Mouse (Mus musculus): ENCODE results near the gene Ezr. TPM values are rescaled to one million over a fixed set of nuclear protein-coding genes. Genes with fewer than 3 reads are reported as not detected.
A peak's percentile ranks its signal among the peaks of the same experiment; 100 is the strongest.
"Not testable (repeated sequence)": the region's sequence is repeated elsewhere in the genome, so short reads cannot be mapped to it uniquely, and the experiment has no call there.

Gene Ezr
- total and polyA plus RNA-seq, 2 experiments from 2014 or later: 45.4 to 60.2 TPM

DNA sequence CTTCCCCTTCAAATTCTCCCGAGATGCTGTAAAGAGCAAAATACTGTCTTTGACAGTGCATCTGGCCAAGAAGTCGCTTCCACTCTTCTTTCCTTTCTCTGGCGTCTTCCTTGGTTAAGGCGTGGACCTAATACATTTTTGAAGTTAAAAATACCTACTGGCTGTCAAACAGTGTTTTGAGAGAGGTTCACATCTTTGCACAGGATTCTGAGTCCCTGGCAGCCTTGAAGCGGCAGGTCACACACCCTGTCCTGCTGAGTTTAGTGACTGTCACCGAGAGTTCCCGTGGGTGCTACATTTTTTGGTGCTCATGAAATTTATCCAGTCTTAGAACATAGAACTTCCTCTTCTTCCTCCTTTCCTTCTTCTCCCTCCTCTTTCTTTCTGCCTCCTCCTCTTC, 82.5 kb downstream of the Ezr start:
- not testable (repeated sequence) for H3K9me3 ChIP-seq (ENCODE audit: low read length); DNase-seq; H3K4me3 ChIP-seq (ENCODE audit: low read depth, low read length); H3K4me1 ChIP-seq (ENCODE audit: insufficient read depth); H3K27ac ChIP-seq (ENCODE audit: low read depth, low read length); H3K27me3 ChIP-seq (ENCODE audit: insufficient read depth, low read length); ATAC-seq; H3K4me2 ChIP-seq (ENCODE audit: low read depth); H3K9ac ChIP-seq; H3K36me3 ChIP-seq (ENCODE audit: insufficient read depth)
- 80% methylated on average over 3 of the region's 7 CpGs for WGBS

DNA sequence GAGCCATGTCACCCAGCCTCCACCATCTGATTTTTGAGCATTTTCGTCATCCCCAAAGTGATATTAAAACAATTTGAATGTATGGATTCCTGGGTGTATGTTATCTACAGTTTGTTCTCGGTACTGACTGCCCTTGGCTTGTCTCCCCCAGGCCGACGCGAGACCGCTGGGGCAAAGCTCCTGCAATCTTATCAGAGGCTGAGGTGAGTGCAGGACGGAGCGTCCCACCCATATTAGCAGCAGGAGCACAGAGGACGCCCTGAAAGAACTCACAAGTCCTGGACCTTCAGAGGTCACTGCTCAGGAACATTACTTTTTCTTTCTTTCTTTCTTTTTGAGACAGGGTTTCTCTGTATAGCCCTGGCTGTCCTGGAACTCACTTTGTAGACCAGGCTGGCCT, 83.1 kb downstream of the Ezr start:
- not testable (repeated sequence) for H3K27me3 ChIP-seq (ENCODE audit: insufficient read depth, low read length); H3K4me2 ChIP-seq (ENCODE audit: low read depth); H3K4me1 ChIP-seq (ENCODE audit: insufficient read depth); H3K27ac ChIP-seq (ENCODE audit: low read depth, low read length); H3K36me3 ChIP-seq (ENCODE audit: insufficient read depth); H3K9ac ChIP-seq; ATAC-seq; DNase-seq; H3K4me3 ChIP-seq (ENCODE audit: low read depth, low read length); H3K9me3 ChIP-seq (ENCODE audit: low read length)
- 94% methylated on average over 8 of the region's 9 CpGs for WGBS

- H3K4me2 ChIP-seq (ENCODE audit: low read depth); H3K27ac ChIP-seq (ENCODE audit: low read depth, low read length); H3K27me3 ChIP-seq (ENCODE audit: insufficient read depth, low read length); H3K9ac ChIP-seq; H3K36me3 ChIP-seq (ENCODE audit: insufficient read depth); H3K4me1 ChIP-seq (ENCODE audit: insufficient read depth); H3K4me3 ChIP-seq (ENCODE audit: low read depth, low read length); H3K9me3 ChIP-seq (ENCODE audit: low read length): not testable (repeated sequence)
- 66% methylated on average over 2 of the region's 4 CpGs for WGBS
- ATAC-seq: peak; percentile 70; the same call in 1 of the 2 replicates
- TF ChIP-seq CTCF (IDR thresholded peaks at IDR 0.05; ENCODE audit: low read depth): peak; percentile 54
- peak; percentile 16 for DNase-seq
Observed at GRCm38 (mm10) chr17:6697224-6697775, 85.3 kb downstream of the Ezr start.

DNA sequence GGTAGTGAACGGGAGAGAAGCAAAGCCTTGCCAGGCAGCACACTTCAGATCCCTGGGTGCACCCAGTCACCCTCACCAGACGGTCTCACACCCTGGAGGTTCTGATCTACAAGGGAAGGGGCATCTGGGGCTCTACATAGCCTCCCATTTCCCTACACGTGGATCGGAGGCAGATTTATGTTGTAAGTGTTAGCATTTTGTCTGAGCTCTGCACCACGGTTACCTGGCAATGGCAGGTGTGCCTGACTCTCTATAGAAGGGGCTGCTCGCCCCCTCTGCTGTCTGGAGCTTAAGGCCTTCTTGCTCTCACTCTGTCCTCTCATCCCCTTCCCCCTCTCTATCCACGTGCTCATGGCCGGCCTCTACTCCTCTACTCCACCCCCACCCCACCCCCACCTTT, 86.1 kb downstream of the Ezr start:
- not testable (repeated sequence) for H3K4me2 ChIP-seq (ENCODE audit: low read depth); H3K4me3 ChIP-seq (ENCODE audit: low read depth, low read length); H3K36me3 ChIP-seq (ENCODE audit: insufficient read depth); DNase-seq; ATAC-seq; H3K27ac ChIP-seq (ENCODE audit: low read depth, low read length); H3K9me3 ChIP-seq (ENCODE audit: low read length); H3K9ac ChIP-seq; H3K27me3 ChIP-seq (ENCODE audit: insufficient read depth, low read length); H3K4me1 ChIP-seq (ENCODE audit: insufficient read depth)
- WGBS: 58% methylated on average over 8 of the region's 8 CpGs

DNA sequence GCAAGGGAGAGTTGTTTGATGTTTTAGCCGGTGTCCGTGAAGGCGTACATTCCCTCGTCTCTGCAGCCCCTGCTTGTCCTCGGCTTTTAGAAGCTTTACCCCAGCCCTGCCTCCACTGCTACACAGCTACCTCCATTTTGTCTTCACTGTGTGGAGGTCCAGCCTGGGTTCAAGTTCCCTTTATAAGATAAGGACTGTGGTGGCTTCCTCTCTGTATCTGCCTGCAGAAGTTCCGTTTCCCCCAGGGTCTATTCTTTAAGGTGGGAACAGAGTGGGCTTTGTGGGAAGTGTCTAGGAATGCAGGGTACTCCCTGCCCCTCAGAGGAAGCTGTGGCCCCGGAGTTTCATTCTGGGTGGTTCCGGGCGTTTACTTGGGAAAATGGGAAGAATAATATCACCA, 86.9 kb downstream of the Ezr start:
- not testable (repeated sequence) for H3K27me3 ChIP-seq (ENCODE audit: insufficient read depth, low read length); H3K4me3 ChIP-seq (ENCODE audit: low read depth, low read length); H3K27ac ChIP-seq (ENCODE audit: low read depth, low read length); DNase-seq; H3K4me1 ChIP-seq (ENCODE audit: insufficient read depth); H3K4me2 ChIP-seq (ENCODE audit: low read depth); H3K9ac ChIP-seq; H3K36me3 ChIP-seq (ENCODE audit: insufficient read depth); H3K9me3 ChIP-seq (ENCODE audit: low read length); ATAC-seq
- WGBS: 77% methylated on average over 9 of the region's 9 CpGs

GRCm38 (mm10) chr17:6691596-6691995, 91.0 kb downstream of the Ezr start:
- not testable (repeated sequence) for ATAC-seq; H3K27me3 ChIP-seq (ENCODE audit: insufficient read depth, low read length); H3K9ac ChIP-seq; H3K4me3 ChIP-seq (ENCODE audit: low read depth, low read length); H3K4me1 ChIP-seq (ENCODE audit: insufficient read depth); H3K4me2 ChIP-seq (ENCODE audit: low read depth); H3K27ac ChIP-seq (ENCODE audit: low read depth, low read length); H3K36me3 ChIP-seq (ENCODE audit: insufficient read depth); H3K9me3 ChIP-seq (ENCODE audit: low read length)
- peak; percentile 76 for DNase-seq
- peak; percentile 84 for TF ChIP-seq CTCF (IDR thresholded peaks at IDR 0.05; ENCODE audit: low read depth)
- 6% methylated on average over 2 of the region's 2 CpGs for WGBS

DNA sequence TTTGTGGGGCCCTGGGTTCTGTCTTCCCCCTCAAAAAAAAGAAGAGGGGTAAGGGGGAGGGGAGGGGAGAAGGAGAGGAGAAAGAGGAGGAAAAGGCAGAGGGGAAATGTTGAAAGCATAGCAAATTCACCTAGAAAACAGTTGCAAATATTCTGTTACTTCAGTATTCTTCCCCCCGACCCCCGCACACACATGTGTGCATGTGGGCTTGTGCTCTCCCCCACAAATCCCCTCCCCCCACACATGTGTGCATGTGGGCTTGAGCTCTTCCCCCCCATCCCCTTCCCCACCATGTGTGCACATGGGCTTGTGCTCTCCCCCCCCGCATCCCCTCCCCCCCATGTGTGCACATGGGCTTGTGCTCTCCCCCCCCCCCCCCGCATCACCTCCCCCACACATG, 93.2 kb downstream of the Ezr start:
- H3K27ac ChIP-seq (ENCODE audit: low read depth, low read length); H3K4me3 ChIP-seq (ENCODE audit: low read depth, low read length); H3K4me2 ChIP-seq (ENCODE audit: low read depth); ATAC-seq; H3K27me3 ChIP-seq (ENCODE audit: insufficient read depth, low read length); DNase-seq; H3K36me3 ChIP-seq (ENCODE audit: insufficient read depth); H3K9ac ChIP-seq; H3K9me3 ChIP-seq (ENCODE audit: low read length); H3K4me1 ChIP-seq (ENCODE audit: insufficient read depth): not testable (repeated sequence)
- 83% methylated on average over 3 of the region's 4 CpGs for WGBS

Other genes starting within 250 kb of the Ezr start
- gene Dynlt1c, start 181.1 kb downstream of the Ezr start, total RNA-seq (2014; rRNA removed): 29.9 and 32.1 TPM in 2 replicates
- 4.8 and 11.0 TPM in 2 replicates for gene Dynlt1c, start 181.1 kb downstream of the Ezr start, polyA plus RNA-seq (2015; fragmentation: Nextera tagmentation; extraction: Ambion mirVana)
- gene Dynlt1f, start 126.9 kb downstream of the Ezr start, total RNA-seq (2014; rRNA removed): 91.6 and 111 TPM in 2 replicates
- 244 and 265 TPM in 2 replicates for gene Dynlt1f, start 126.9 kb downstream of the Ezr start, polyA plus RNA-seq (2015; fragmentation: Nextera tagmentation; extraction: Ambion mirVana)
- 0.81 TPM in 1 of 2 replicates, not detected in the other for gene Sytl3, start 123.7 kb downstream of the Ezr start, total RNA-seq (2014; rRNA removed)
- 0.21 and 0.47 TPM in 2 replicates for gene Sytl3, start 123.7 kb downstream of the Ezr start, polyA plus RNA-seq (2015; fragmentation: Nextera tagmentation; extraction: Ambion mirVana)
- gene Rsph3b, start 165.9 kb upstream of the Ezr start, total RNA-seq (2014; rRNA removed): 34.3 and 41.5 TPM in 2 replicates
- 50.0 and 60.2 TPM in 2 replicates for gene Rsph3b, start 165.9 kb upstream of the Ezr start, polyA plus RNA-seq (2015; fragmentation: Nextera tagmentation; extraction: Ambion mirVana)
- gene Tagap1, start 178.4 kb upstream of the Ezr start, total RNA-seq (2014; rRNA removed): 42.7 and 42.9 TPM in 2 replicates
- gene Tagap1, start 178.4 kb upstream of the Ezr start, polyA plus RNA-seq (2015; fragmentation: Nextera tagmentation; extraction: Ambion mirVana): 35.5 and 46.2 TPM in 2 replicates
- gene Rnaset2b, start 187.8 kb upstream of the Ezr start, total RNA-seq (2014; rRNA removed): 25.3 and 46.0 TPM in 2 replicates
- 102 and 107 TPM in 2 replicates for gene Rnaset2b, start 187.8 kb upstream of the Ezr start, polyA plus RNA-seq (2015; fragmentation: Nextera tagmentation; extraction: Ambion mirVana)
- 0.19 and 2.7 TPM in 2 replicates for gene Gm49721, start 196.1 kb upstream of the Ezr start, total RNA-seq (2014; rRNA removed)
- 0.13 and 0.44 TPM in 2 replicates for gene Gm49721, start 196.1 kb upstream of the Ezr start, polyA plus RNA-seq (2015; fragmentation: Nextera tagmentation; extraction: Ambion mirVana)
- gene Gm1604a, start 242.8 kb upstream of the Ezr start, total RNA-seq (2014; rRNA removed): not detected in 2 replicates
- gene Gm1604a, start 242.8 kb upstream of the Ezr start, polyA plus RNA-seq (2015; fragmentation: Nextera tagmentation; extraction: Ambion mirVana): 0.29 and 0.57 TPM in 2 replicates